Mouse (Mus musculus) stomach, embryonic 14.5 days (tissue): ENCODE results near the gene Rps18. TPM values are rescaled to one million over a fixed set of nuclear protein-coding genes. Genes with fewer than 3 reads are reported as not detected.

ENCODE experiments used
- ATAC-seq: fragments of 200-750 bp; cut with Nextera tagmentation; 2 replicates; pipeline ENCODE4 v1.8.0; 2017; ENCODE audit warnings: low read depth, moderate TSS enrichment; ENCODE audit not compliant: insufficient number of reproducible peaks, insufficient read depth, low FRiP score
- H3K27ac ChIP-seq: fragments of 300-500 bp; sonication (generic); 2 replicates; pipeline ENCODE4 v1.5.1; 2014; ENCODE audit warnings: mild to moderate bottlenecking, low read length, moderate library complexity, mixed read lengths
- H3K27me3 ChIP-seq: fragments of 300-500 bp; sonication (generic); 2 replicates; pipeline ENCODE4 v1.6.1; 2014; ENCODE audit warnings: low read length, control low read depth, mixed read lengths; ENCODE audit not compliant: control insufficient read depth, insufficient read depth
- H3K36me3 ChIP-seq: fragments of 300-500 bp; sonication (generic); 2 replicates; pipeline ENCODE4 v1.6.1; 2014; ENCODE audit warnings: mild to moderate bottlenecking, control low read depth, low read length, moderate library complexity, mixed read lengths; ENCODE audit not compliant: control insufficient read depth, insufficient read depth
- H3K4me1 ChIP-seq: fragments of 300-500 bp; sonication (generic); 2 replicates; pipeline ENCODE4 v1.6.1; 2014; ENCODE audit warnings: low read length, control low read depth, mixed read lengths; ENCODE audit not compliant: control insufficient read depth, insufficient read depth
- H3K4me2 ChIP-seq: fragments of 300-500 bp; sonication (generic); replicated peaks from 2 replicates; pipeline ENCODE4 v1.6.1; 2014; ENCODE audit warnings: low read depth, low read length, control low read depth
- H3K4me3 ChIP-seq: fragments of 300-500 bp; sonication (generic); 2 replicates; pipeline ENCODE4 v1.5.1; 2014; ENCODE audit warnings: low read depth, low read length, control low read depth
- H3K9ac ChIP-seq: fragments of 300-500 bp; sonication (generic); replicated peaks from 2 replicates; pipeline ENCODE4 v1.6.1; 2014; ENCODE audit warnings: low read depth, mild to moderate bottlenecking, control low read depth, low read length, moderate library complexity, mixed read lengths
- H3K9me3 ChIP-seq: fragments of 300-500 bp; sonication (generic); 2 replicates; pipeline ENCODE4 v1.6.1; 2016; ENCODE audit warnings: low read depth, low read length, control low read depth; ENCODE audit not compliant: control insufficient read depth
- WGBS: fragments of 180-500 bp; shearing (Covaris S2); extraction: QIAGEN DNeasy Blood & Tissue Kit; methylation state at CpG from one replicate; pipeline ENCODE4 v1.1.7; 2014; 5-methylcytosine and 5-hydroxymethylcytosine counted together
- polyA plus RNA-seq: library from polyadenylated mRNA; unstranded; fragments of >200 nt; fragmentation: Nextera tagmentation; extraction: Ambion mirVana; gene quantifications from 2 replicates; pipeline ENCODE4 v1.2.1, GENCODE M21; 2014

The Rps18 gene
- polyA plus RNA-seq, 1 experiment from 2014 or later, result 2,164 TPM

DNA sequence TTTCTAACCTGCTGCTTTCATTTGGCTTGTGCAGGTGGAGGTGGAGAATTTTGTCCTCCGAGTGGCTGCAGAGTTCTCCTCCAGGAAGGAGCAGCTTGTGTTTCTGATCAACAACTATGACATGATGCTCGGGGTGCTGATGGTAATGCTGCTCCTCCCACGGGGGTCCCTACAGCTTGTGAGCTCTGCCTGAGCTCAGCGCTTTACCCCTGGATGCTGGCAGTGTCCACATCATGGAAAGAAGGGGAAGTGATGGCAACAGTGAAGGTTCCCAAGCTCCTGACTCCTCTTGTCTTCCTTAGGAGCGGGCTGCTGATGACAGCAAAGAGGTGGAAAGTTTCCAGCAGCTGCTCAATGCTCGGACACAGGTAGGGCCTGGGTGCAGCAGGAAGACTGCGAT lies 7.1 kb upstream of the Rps18 start:
- H3K4me3 ChIP-seq, result no peak overlapping the region
- H3K4me2 ChIP-seq, result no peak overlapping the region
- WGBS, result 92% methylated on average over 7 of the region's 7 CpGs
- H3K27me3 ChIP-seq, result no peaks in the 10 kb centered on the region
- H3K9ac ChIP-seq, result no peak overlapping the region
- ATAC-seq, result no peak
- peaks cover 13% of the 10 kb centered on the region for H3K36me3 ChIP-seq
- no peaks in the 10 kb centered on the region for H3K9me3 ChIP-seq
- no peak overlapping the region for H3K27ac ChIP-seq
- H3K4me1 ChIP-seq, result no peaks in the 10 kb centered on the region

GRCm38 (mm10) chr17:33959948-33960347 lies 4.1 kb upstream of the Rps18 start:
- WGBS, result 92% methylated on average over 15 of the region's 15 CpGs
- H3K9ac ChIP-seq, result no peak overlapping the region
- no peak for ATAC-seq
- H3K4me3 ChIP-seq, result no peak overlapping the region
- no peak overlapping the region for H3K27ac ChIP-seq
- H3K4me1 ChIP-seq, result peaks cover 4% of the 10 kb centered on the region; the same call in 1 of the 2 replicates
- H3K27me3 ChIP-seq, result no peaks in the 10 kb centered on the region
- peaks cover 8% of the 10 kb centered on the region for H3K36me3 ChIP-seq
- no peak overlapping the region for H3K4me2 ChIP-seq
- H3K9me3 ChIP-seq, result no peaks in the 10 kb centered on the region

- Histone ChIP-seq H3K27ac (no peak overlapping the region), H3K4me3 (no peak overlapping the region), H3K27me3 (no peaks in the 10 kb centered on the region), H3K9ac (no peak overlapping the region), H3K4me2 (no peak overlapping the region), H3K36me3 (peaks cover 12% of the 10 kb centered on the region), H3K4me1 (peaks cover 9% of the 10 kb centered on the region; the same call in 1 of the 2 replicates), H3K9me3 (no peaks in the 10 kb centered on the region)
- ATAC-seq, result no peak
- WGBS, result 95% methylated on average over 13 of the region's 13 CpGs
Observed at GRCm38 (mm10) chr17:33959135-33959534, 3.3 kb upstream of the Rps18 start.

- Histone ChIP-seq H3K36me3 (peaks cover 17% of the 10 kb centered on the region), H3K4me1 (peaks cover 16% of the 10 kb centered on the region; the same call in 1 of the 2 replicates), H3K27me3 (no peaks in the 10 kb centered on the region), H3K4me2 (no peak overlapping the region), H3K27ac (no peak overlapping the region), H3K9ac (no peak overlapping the region), H3K9me3 (no peaks in the 10 kb centered on the region), H3K4me3 (no peak overlapping the region)
- WGBS, result 93% methylated on average over 11 of the region's 11 CpGs
- no peak for ATAC-seq
Observed at GRCm38 (mm10) chr17:33958451-33958850, 2.6 kb upstream of the Rps18 start.

DNA sequence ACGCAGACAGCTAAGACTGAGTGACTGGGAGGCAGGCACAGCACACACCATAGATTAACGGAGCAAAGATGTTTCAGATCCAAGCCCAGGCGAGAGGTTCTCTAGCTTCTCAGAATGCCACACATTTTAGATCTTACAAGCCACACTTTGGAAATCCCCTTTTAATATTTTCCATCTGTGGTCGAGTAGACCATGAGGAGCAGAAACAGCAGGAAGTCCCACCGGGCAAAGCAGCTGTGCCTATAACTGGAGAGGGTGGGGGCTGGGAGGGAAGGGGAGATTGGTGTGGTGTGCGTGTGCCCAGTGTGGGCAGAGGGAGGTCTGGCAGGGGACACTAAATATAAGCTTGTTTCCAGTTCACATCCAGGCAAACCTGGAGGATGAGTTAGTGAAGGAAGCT lies 1.7 kb upstream of the Rps18 start:
- WGBS, result 90% methylated on average over 6 of the region's 6 CpGs

DNA sequence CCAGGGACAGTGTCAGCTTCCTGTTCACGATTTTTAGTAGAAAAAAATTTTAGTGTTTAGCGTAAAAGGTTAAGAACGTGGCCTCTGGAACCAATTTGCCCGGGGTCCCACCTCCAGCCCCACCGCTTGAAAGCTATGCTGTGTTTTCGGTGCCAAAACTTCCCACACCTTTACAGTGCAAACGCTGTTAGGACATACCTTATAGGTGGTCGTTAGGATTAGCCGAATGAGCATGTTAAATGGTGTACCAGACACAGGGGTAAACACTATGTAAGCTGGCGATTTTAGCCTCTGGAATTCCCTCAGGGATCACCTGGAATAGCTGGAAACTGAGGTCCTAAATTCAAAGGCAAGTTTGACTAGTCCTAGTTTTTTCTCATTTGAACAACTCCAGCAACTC lies 535 bp upstream of the Rps18 start:
- peak overlapping the region; percentile 99 for H3K4me3 ChIP-seq
- peak overlapping the region; percentile 84; the same call in 1 of the 2 replicates for H3K27ac ChIP-seq
- peaks cover 30% of the 10 kb centered on the region; the same call in 1 of the 2 replicates for H3K4me1 ChIP-seq
- whole genome bisulfite sequencing, result 8% methylated on average over 10 of the region's 10 CpGs
- ATAC-seq, result no peak
- H3K36me3 ChIP-seq, result peaks cover 35% of the 10 kb centered on the region
- peak overlapping the region; percentile 54 for H3K9ac ChIP-seq
- no peaks in the 10 kb centered on the region for H3K9me3 ChIP-seq
- H3K4me2 ChIP-seq, result peak overlapping the region; percentile 84
- no peaks in the 10 kb centered on the region for H3K27me3 ChIP-seq

More for the DNA sequence above, 1.7 kb upstream of the Rps18 start:
- no peak overlapping the region for H3K4me3 ChIP-seq
- H3K4me2 ChIP-seq, result no peak overlapping the region
- H3K36me3 ChIP-seq, result peaks cover 26% of the 10 kb centered on the region
- H3K27me3 ChIP-seq, result no peaks in the 10 kb centered on the region
- no peak overlapping the region for H3K9ac ChIP-seq
- no peaks in the 10 kb centered on the region for H3K9me3 ChIP-seq
- ATAC-seq, result no peak
- H3K27ac ChIP-seq, result no peak overlapping the region
- H3K4me1 ChIP-seq, result peaks cover 25% of the 10 kb centered on the region; the same call in 1 of the 2 replicates

GRCm38 (mm10) chr17:33954646-33955554 lies 901 bp downstream of the Rps18 start:
- H3K36me3 ChIP-seq, result peaks cover 34% of the 10 kb centered on the region
- H3K27ac ChIP-seq, result peak overlapping the region; percentile 94
- no peak for ATAC-seq

GRCm38 (mm10) chr17:33953961-33954565 lies 1.7 kb downstream of the Rps18 start:
- peak overlapping the region; percentile 94 for H3K27ac ChIP-seq
- H3K4me3 ChIP-seq, result peak overlapping the region; percentile 99
- peak overlapping the region; percentile 100 for H3K4me2 ChIP-seq
- H3K9me3 ChIP-seq, result no peaks in the 10 kb centered on the region
- ATAC-seq, result no peak
- peaks cover 39% of the 10 kb centered on the region; the same call in 1 of the 2 replicates for H3K4me1 ChIP-seq
- peak overlapping the region; percentile 97 for H3K9ac ChIP-seq
- H3K27me3 ChIP-seq, result no peaks in the 10 kb centered on the region
- WGBS, result 34% methylated on average over 5 of the region's 5 CpGs
- peaks cover 27% of the 10 kb centered on the region for H3K36me3 ChIP-seq

More at GRCm38 (mm10) chr17:33954646-33955554, 901 bp downstream of the Rps18 start:
- Histone ChIP-seq H3K9ac (peak overlapping the region; percentile 97), H3K4me2 (peak overlapping the region; percentile 100), H3K27me3 (no peaks in the 10 kb centered on the region), H3K4me3 (peak overlapping the region; percentile 99), H3K4me1 (peaks cover 33% of the 10 kb centered on the region; the same call in 1 of the 2 replicates), H3K9me3 (no peaks in the 10 kb centered on the region)
- 1% methylated on average over 33 of the region's 33 CpGs for WGBS
